Mouse (Mus musculus) lung, embryonic 15.5 days (tissue): ENCODE measurements around the gene Mrc2. TPM values are rescaled to one million over a fixed set of nuclear protein-coding genes. Genes with fewer than 3 reads are reported as not detected.

ENCODE experiments used
- ATAC-seq: fragments of 200-750 bp; cut with Nextera tagmentation; 2 replicates; pipeline ENCODE4 v1.8.0; 2017; ENCODE audit warnings: moderate number of reproducible peaks, borderline replicate concordance; ENCODE audit not compliant: low FRiP score, low TSS enrichment; ENCODE audit errors: extremely low read depth
- H3K27ac ChIP-seq: fragments of 300-500 bp; sonication (generic); 2 replicates; pipeline ENCODE4 v1.5.1; 2015; ENCODE audit warnings: moderate library complexity, mild to moderate bottlenecking, inconsistent platforms
- H3K27me3 ChIP-seq: fragments of 300-500 bp; sonication (generic); 2 replicates; pipeline ENCODE4 v1.6.1; 2015; ENCODE audit warnings: inconsistent platforms
- H3K36me3 ChIP-seq: fragments of 300-500 bp; sonication (generic); 2 replicates; pipeline ENCODE4 v1.6.1; 2015; ENCODE audit warnings: inconsistent platforms
- H3K4me1 ChIP-seq: fragments of 300-500 bp; sonication (generic); 2 replicates; pipeline ENCODE4 v1.6.1; 2015; ENCODE audit warnings: inconsistent platforms
- H3K4me2 ChIP-seq: fragments of 300-500 bp; sonication (generic); 2 replicates; pipeline ENCODE4 v1.6.1; 2015; ENCODE audit warnings: inconsistent platforms, mild to moderate bottlenecking, moderate library complexity
- H3K4me3 ChIP-seq: fragments of 300-500 bp; sonication (generic); 2 replicates; pipeline ENCODE4 v1.5.1; 2015; ENCODE audit warnings: mild to moderate bottlenecking, inconsistent platforms
- H3K9ac ChIP-seq: fragments of 300-500 bp; sonication (generic); 2 replicates; pipeline ENCODE4 v1.6.1; 2015; ENCODE audit warnings: inconsistent platforms
- H3K9me3 ChIP-seq: fragments of 300-500 bp; sonication (generic); 2 replicates; pipeline ENCODE4 v1.6.1; 2016; ENCODE audit warnings: inconsistent platforms
- WGBS: fragments of 180-500 bp; shearing (Covaris S2); methylation state at CpG from one replicate; pipeline ENCODE4 v1.1.7; 2015; 5-methylcytosine and 5-hydroxymethylcytosine counted together
- polyA plus RNA-seq: library from polyadenylated mRNA; unstranded; fragments of >200 nt; fragmentation: Nextera tagmentation; extraction: Ambion mirVana; gene quantifications from 2 replicates; pipeline ENCODE4 v1.2.1, GENCODE M21; 2015

Gene Mrc2
- polyA plus RNA-seq, result 26.0 and 29.5 TPM in 2 replicates

DNA sequence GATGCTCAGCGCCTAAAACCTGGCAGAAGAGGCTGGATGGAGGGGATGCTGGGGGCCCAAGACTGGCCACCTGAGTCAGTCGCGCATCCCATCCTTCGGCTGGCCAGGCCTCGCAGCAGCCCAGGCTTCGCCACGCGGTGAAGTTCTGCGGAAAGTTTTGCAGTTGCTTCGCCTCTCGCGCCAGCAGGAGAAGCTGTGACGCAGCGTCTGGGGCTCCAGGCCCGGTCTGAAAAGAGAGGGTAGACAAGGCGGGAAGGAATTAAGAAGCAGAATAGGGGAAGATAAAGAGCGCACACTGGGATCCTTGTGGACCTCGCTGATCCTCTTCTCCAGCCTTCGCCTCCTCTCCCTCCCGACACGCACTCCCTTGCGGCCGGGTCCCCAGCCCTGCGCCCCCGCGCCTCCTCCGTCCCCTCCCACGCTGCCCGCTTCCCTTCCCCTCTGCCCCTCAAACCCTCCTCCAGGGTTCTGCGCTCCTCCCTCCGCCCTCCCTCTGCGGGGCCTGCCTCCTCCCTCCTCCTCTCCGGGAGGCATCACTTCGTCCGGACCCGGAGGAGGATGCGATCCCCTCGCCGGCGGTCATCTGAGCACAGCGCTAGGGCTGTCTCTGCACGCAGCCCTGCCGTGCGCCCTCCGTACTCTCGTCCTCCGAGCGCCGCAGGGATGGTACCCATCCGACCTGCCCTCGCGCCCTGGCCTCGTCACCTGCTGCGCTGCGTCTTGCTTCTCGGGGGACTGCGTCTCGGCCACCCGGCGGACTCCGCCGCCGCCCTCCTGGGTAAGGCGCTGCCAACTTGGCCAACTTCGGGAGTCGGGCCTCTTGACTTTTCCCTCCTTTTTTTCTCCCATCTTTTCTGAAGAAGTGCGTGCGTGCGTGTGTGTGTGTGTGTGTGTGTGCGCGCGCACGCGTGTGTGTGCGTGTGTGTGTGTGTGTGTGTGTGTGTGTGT is at the start of gene Mrc2:
Gene Mrc2 (plus strand): TSS at position 520 of the 948 bp plus-strand sequence.
- Histone ChIP-seq H3K27ac (peak within 1 kb of the TSS; percentile 95), H3K36me3 (0 out of 2 replicates have a peak, but pooled peaks cover under 1% of the 10 kb centered on the region), H3K4me3 (peak within 1 kb of the TSS; percentile 63), H3K27me3 (peaks cover 8% of the 10 kb centered on the region), H3K4me2 (peak within 1 kb of the TSS; percentile 79), H3K4me1 (peaks cover 62% of the 10 kb centered on the region), H3K9me3 (no peaks in the 10 kb centered on the region), H3K9ac (peak within 1 kb of the TSS; percentile 64)
- ATAC-seq, result peak; percentile 74
- WGBS, result under 1% methylated on average over 67 of the region's 75 CpGs

DNA sequence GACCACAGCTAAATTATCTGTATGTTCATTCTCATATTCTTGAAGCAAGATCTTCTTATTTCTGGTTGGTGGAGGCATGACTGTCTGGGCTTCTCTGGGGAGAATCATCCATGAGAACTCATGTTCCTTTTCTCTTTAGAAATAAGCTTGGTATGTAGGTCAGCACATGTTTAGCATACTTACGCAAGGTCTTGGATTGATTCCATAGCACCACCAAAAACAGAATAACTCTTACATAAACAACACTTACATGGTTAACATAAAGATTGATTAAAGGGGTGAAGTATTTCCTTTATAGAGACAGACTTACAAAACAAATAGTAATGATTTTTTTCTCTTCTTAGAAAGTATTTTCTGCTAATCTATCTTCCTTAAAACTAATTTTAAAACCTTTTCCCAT is 46.1 kb upstream of the Mrc2 start:
- H3K27me3 ChIP-seq, result no peaks in the 10 kb centered on the region
- no peak overlapping the region for H3K9ac ChIP-seq
- WGBS, result 40% methylated on average over 1 of the region's 1 CpGs
- peak overlapping the region; percentile 61 for H3K27ac ChIP-seq
- H3K36me3 ChIP-seq, result peaks cover 56% of the 10 kb centered on the region
- H3K4me1 ChIP-seq, result peaks cover 12% of the 10 kb centered on the region
- H3K4me2 ChIP-seq, result no peak overlapping the region
- no peak overlapping the region for H3K4me3 ChIP-seq
- no peaks in the 10 kb centered on the region for H3K9me3 ChIP-seq
- ATAC-seq, result peak; percentile 73; the same call in 1 of the 2 replicates

DNA sequence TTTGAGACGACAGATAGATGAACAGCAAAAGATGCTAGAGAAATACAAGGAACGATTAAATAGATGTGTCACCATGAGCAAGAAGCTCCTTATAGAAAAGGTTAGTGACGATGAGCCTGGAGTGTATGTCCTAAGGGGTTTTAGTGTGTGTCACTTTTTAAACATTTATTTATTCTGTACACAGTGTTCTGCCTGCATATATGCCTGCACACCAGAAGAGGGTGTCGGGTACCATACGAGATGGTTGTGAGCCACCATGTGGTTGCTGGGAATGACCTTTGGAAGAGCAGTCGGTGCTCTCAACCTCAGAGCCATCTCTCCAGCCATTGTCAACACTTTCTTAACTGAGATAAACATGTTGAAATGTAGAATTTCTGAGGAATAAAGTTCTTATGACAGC is 45.7 kb upstream of the Mrc2 start:
- peaks cover 56% of the 10 kb centered on the region for H3K36me3 ChIP-seq
- no peak overlapping the region for H3K4me2 ChIP-seq
- H3K27ac ChIP-seq, result peak overlapping the region; percentile 56; the same call in 1 of the 2 replicates
- 64% methylated on average over 6 of the region's 6 CpGs for WGBS
- peaks cover 12% of the 10 kb centered on the region for H3K4me1 ChIP-seq
- no peak overlapping the region for H3K9ac ChIP-seq
- ATAC-seq, result peak; percentile 59; the same call in 1 of the 2 replicates
- H3K9me3 ChIP-seq, result no peaks in the 10 kb centered on the region
- H3K27me3 ChIP-seq, result no peaks in the 10 kb centered on the region
- H3K4me3 ChIP-seq, result no peak overlapping the region

DNA sequence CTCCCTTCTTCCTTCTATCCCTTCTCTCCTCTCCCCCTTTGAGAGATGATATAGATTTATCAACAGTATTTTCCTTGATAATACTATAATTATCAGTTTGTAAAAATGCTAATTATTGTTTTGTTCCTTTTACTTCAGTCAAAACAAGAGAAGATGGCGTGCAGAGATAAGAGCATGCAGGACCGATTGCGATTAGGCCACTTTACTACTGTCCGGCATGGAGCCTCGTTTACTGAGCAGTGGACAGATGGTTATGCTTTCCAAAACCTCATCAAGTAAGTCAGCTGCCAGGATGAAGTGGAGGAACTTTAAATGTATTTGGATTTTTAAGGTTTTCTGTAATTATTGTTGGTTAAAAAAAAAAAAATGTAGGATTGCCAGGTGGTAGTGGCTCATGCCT is 45.1 kb upstream of the Mrc2 start:
- H3K4me1 ChIP-seq, result peaks cover 12% of the 10 kb centered on the region
- H3K4me3 ChIP-seq, result no peak overlapping the region
- 62% methylated on average over 5 of the region's 5 CpGs for WGBS
- no peak overlapping the region for H3K4me2 ChIP-seq
- no peak overlapping the region; the same call in 1 of the 2 replicates for H3K27ac ChIP-seq
- H3K27me3 ChIP-seq, result no peaks in the 10 kb centered on the region
- ATAC-seq, result no peak
- H3K36me3 ChIP-seq, result peaks cover 51% of the 10 kb centered on the region
- no peak overlapping the region for H3K9ac ChIP-seq
- H3K9me3 ChIP-seq, result no peaks in the 10 kb centered on the region

DNA sequence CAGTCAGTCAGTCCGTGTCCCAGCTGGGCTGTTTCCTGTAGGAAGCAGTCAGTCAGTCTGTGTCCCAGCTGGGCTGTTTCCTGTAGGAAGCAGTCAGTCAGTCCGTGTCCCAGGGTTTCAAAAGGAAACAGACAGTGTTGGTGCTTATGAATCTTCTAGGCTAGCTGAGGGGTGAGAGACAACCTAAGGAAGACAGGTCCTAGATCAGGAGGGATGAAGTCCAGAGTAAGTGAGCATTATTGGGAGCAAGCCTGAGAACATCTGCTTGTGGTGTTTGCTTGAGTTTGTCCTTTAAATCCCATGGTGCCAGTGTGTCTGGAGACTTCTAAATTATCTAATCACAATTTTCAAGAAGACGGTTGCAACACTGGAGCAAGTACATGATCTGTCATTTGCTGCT is 32.7 kb upstream of the Mrc2 start:
- H3K9me3 ChIP-seq, result no peaks in the 10 kb centered on the region
- peaks cover 65% of the 10 kb centered on the region for H3K36me3 ChIP-seq
- 49% methylated on average over 3 of the region's 3 CpGs for WGBS
- H3K4me2 ChIP-seq, result no peak overlapping the region
- peak overlapping the region; percentile 53; the same call in 1 of the 2 replicates for H3K27ac ChIP-seq
- no peaks in the 10 kb centered on the region for H3K27me3 ChIP-seq
- H3K4me3 ChIP-seq, result no peak overlapping the region
- H3K4me1 ChIP-seq, result no peaks in the 10 kb centered on the region
- no peak overlapping the region for H3K9ac ChIP-seq
- ATAC-seq, result no peak

DNA sequence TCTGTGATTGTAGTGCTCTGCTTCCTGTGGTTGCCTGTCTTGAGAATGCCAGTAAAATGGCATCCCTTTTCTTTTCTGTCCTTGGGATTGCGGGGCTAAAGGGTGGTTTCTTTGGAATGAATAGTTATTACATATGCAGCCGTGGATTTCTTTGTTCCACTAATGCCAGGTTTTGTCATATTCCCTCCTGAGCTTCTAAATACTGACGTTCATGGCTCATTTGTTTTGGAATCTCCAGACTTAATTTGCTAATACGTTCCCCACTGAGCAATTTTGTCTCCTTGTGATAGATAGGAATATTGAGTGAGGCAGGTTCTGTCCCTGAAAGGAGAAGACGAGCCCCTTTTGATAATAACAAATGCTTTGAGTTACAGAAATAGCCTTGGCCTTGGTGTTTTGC is 31.3 kb upstream of the Mrc2 start:
- 82% methylated on average over 5 of the region's 5 CpGs for WGBS
- no peak for ATAC-seq
- H3K27ac ChIP-seq, result no peak overlapping the region
- H3K27me3 ChIP-seq, result no peaks in the 10 kb centered on the region
- peaks cover 56% of the 10 kb centered on the region for H3K36me3 ChIP-seq
- H3K4me1 ChIP-seq, result no peaks in the 10 kb centered on the region
- no peaks in the 10 kb centered on the region for H3K9me3 ChIP-seq
- H3K4me2 ChIP-seq, result no peak overlapping the region
- H3K4me3 ChIP-seq, result no peak overlapping the region
- H3K9ac ChIP-seq, result no peak overlapping the region

DNA sequence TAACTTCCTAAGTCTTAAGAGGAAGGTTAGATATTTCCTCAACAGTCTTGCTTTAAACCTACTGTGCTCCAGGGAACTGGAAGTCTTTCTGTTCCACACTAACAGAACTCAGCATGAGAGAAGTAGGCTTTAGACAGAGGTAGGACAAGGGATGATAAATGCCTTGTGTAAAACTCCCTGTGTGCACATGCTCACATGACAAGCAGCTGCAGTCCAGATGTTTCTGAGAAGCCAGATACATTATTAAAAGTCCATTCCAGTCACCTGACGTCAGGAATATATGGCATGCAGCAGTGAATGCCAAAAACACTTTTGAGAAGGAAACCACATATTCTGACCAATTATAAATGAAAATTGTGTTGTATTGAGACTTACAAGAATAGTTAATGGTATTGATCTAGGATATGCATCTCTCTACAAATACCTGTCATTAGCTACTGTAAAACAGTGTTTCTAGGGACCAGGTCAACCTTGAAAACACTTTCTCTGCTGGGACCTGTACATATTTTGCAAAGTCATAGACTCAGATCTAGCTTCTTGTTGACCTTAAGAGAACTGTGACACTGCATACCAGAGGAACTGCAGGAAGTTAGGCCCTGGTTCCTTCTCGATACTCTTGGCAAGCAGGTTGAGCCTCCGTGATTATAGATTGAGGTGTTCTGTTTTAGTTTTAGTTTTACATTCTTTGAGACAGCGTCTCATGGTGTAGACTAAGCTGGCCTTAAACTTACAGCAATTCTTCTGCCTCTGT is 30.7 kb upstream of the Mrc2 start:
- WGBS, result 71% methylated on average over 4 of the region's 4 CpGs
- H3K27me3 ChIP-seq, result no peaks in the 10 kb centered on the region
- no peak for ATAC-seq
- H3K9me3 ChIP-seq, result no peaks in the 10 kb centered on the region
- no peaks in the 10 kb centered on the region for H3K4me1 ChIP-seq
- no peak overlapping the region for H3K9ac ChIP-seq
- H3K36me3 ChIP-seq, result peaks cover 52% of the 10 kb centered on the region
- no peak overlapping the region for H3K4me3 ChIP-seq
- no peak overlapping the region for H3K4me2 ChIP-seq
- no peak overlapping the region for H3K27ac ChIP-seq

DNA sequence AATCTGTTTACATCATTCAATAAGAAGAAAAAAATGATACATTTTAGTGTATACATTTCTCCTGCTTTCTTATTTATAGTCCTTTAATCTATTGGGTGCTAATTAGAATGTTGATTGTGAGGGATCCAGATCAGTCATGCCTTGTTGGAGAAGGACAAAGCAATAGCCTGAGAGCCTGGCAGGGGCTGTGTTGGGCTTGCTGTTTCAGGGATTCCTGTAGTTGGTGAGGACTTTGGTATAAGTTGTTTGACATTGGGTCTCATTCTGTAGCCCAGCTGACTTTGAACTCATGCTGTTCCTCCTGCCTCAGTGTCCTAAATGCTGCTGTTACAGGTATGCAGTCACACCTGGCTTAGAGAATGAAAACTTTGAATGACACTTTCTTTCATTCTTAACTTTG is 27.9 kb upstream of the Mrc2 start:
- no peaks in the 10 kb centered on the region for H3K4me1 ChIP-seq
- H3K9ac ChIP-seq, result no peak overlapping the region
- H3K4me3 ChIP-seq, result no peak overlapping the region
- no peak overlapping the region for H3K4me2 ChIP-seq
- no peaks in the 10 kb centered on the region for H3K27me3 ChIP-seq
- H3K27ac ChIP-seq, result peak overlapping the region; percentile 7; the same call in 1 of the 2 replicates
- ATAC-seq, result no peak
- peaks cover 48% of the 10 kb centered on the region for H3K36me3 ChIP-seq
- no peaks in the 10 kb centered on the region for H3K9me3 ChIP-seq

DNA sequence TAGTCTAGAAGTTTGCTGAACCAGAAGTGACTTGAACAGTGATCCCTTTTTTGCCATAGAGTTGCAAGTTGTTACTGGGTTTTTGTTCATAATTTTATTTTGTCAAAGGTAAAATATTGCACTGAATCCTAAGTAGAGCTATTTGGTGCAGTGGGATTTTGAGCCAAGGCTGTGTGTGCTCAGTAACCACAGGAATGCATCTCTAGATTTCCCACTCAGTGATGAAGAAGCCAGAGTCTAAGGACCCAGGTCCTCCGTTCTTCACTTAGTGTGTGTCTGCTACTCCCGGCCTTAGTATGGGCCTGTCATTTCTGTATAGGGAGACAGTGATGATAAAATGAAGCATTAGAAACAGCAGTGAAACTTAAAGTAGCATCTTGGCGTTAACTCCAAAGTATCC is 27.5 kb upstream of the Mrc2 start:
- H3K27ac ChIP-seq, result peak overlapping the region; percentile 7; the same call in 1 of the 2 replicates
- no peaks in the 10 kb centered on the region for H3K27me3 ChIP-seq
- WGBS, result 72% methylated on average over 3 of the region's 3 CpGs
- no peak for ATAC-seq
- H3K4me1 ChIP-seq, result no peaks in the 10 kb centered on the region
- H3K9me3 ChIP-seq, result no peaks in the 10 kb centered on the region
- H3K4me2 ChIP-seq, result no peak overlapping the region
- H3K4me3 ChIP-seq, result no peak overlapping the region
- peaks cover 44% of the 10 kb centered on the region for H3K36me3 ChIP-seq
- H3K9ac ChIP-seq, result no peak overlapping the region

DNA sequence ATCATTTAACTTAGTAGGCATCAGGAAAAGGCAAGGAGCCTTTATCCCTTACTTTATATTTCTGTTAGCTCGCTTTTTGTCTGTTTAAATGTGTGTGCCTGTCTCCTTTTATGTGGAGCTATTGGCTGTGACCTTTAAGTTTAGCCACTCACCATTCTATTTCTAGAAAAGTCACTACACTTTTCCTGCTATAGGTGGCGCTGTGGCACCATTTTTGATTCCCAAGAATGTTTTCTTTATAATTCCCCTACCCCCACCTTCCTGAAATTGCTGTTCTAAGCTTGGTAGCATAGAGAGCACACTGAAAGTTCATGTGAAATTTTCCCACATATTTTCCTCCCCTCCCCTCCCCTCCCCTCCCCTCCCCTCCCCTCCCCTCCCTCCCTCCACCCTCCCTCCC is 22.3 kb upstream of the Mrc2 start:
- Histone ChIP-seq H3K27ac (no peak overlapping the region), H3K27me3 (no peaks in the 10 kb centered on the region), H3K4me3 (no peak overlapping the region), H3K4me2 (no peak overlapping the region), H3K4me1 (no peaks in the 10 kb centered on the region), H3K9me3 (no peaks in the 10 kb centered on the region), H3K9ac (no peak overlapping the region), H3K36me3 (peaks cover 38% of the 10 kb centered on the region)
- 7% methylated on average over 2 of the region's 2 CpGs for WGBS
- no peak for ATAC-seq

DNA sequence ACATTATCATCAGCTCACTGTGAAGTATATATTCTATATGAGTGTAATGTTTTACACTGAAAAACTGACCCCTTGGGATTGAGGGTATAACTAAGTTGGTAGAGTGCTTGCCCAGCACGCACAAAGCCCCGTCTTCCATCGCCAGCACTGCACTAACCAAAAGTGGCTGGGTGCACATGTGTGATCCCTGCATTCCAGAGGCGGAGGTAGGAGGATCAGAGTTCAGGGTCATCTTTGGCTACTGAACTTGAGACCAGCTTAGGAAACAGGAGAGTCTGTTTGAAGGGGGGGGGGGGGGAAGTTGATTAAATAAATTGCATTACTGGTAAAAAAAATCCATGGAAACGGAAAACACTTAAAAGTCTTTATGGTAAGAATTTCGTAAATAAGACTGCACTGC is 12.0 kb upstream of the Mrc2 start:
- Histone ChIP-seq H3K9ac (no peak overlapping the region), H3K27me3 (no peaks in the 10 kb centered on the region), H3K4me1 (peaks cover 19% of the 10 kb centered on the region), H3K9me3 (no peaks in the 10 kb centered on the region), H3K4me3 (no peak overlapping the region), H3K27ac (no peak overlapping the region), H3K4me2 (no peak overlapping the region), H3K36me3 (peaks cover 56% of the 10 kb centered on the region)
- no peak for ATAC-seq
- WGBS, result 80% methylated on average over 6 of the region's 6 CpGs

DNA sequence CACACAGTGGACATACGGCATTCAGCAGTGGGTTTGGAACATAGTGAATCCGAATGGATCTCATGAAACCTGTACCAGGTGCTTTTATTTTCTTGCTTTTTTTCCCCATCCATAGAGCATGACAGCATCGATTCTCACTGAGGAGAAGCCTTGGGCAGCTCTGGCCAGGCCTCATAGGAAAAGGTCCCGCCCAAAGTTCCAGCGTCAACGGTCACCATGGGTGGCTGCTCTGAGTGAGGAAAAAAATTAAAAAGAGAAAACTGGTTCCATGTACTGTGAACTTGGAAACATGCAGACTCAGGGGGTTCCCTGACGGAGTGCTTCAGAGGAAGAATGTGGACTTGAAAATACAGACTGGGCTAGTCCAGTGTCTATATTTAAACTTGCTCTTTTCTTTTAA is 11.2 kb upstream of the Mrc2 start:
- H3K4me2 ChIP-seq, result no peak overlapping the region
- H3K9ac ChIP-seq, result no peak overlapping the region
- ATAC-seq, result no peak
- no peaks in the 10 kb centered on the region for H3K9me3 ChIP-seq
- peak overlapping the region; percentile 91 for H3K27ac ChIP-seq
- no peak overlapping the region for H3K4me3 ChIP-seq
- H3K4me1 ChIP-seq, result peaks cover 25% of the 10 kb centered on the region
- WGBS, result 87% methylated on average over 7 of the region's 7 CpGs
- H3K36me3 ChIP-seq, result peaks cover 48% of the 10 kb centered on the region
- H3K27me3 ChIP-seq, result no peaks in the 10 kb centered on the region
